Mouse (Mus musculus) spleen, embryonic (tissue): ENCODE data around the gene Olfr613.
"Not testable (repeated sequence)": the region's sequence is repeated elsewhere in the genome, so short reads cannot be mapped to it uniquely, and the experiment has no call there.

Source experiments
- CTCF ChIA-PET: fragments of 350-600 bp; sonication (Branson Sonifier 250); formaldehyde crosslinking; loops from one replicate; lab custom pipeline; 2022; lab: Charles Lee

The Olfr613 gene

DNA sequence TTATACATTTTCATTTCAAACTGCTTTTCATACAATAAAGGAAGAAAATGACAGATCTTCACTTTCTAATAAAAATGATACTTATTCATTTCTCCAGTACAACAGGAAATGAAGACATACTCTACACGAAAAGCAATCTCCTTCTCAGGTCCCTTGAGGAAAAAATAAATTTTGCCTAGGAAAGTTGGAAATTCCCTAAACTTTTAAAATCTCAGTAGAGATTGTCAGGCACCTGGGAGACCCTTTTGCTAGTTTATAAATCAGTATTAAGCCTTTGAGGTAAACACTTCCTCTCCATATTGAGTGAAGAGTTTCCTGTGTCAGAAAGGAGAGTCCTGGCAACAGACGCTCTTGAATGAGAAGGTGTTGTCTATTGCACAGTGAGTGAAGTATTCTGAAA lies at the start of gene Olfr613:
Gene Olfr613 (plus strand): TSS at position 301 of the 400 bp plus-strand sequence.
- CTCF ChIA-PET = no interaction called here

- CTCF ChIA-PET = no interaction called here
These were observed 35.9 kb upstream of the Olfr613 start, which contains the start of gene Olfr610 for GRCm38 (mm10) chr7:103512022-103512421. Gene Olfr610 (minus strand): TSS chr7:103512122.

DNA sequence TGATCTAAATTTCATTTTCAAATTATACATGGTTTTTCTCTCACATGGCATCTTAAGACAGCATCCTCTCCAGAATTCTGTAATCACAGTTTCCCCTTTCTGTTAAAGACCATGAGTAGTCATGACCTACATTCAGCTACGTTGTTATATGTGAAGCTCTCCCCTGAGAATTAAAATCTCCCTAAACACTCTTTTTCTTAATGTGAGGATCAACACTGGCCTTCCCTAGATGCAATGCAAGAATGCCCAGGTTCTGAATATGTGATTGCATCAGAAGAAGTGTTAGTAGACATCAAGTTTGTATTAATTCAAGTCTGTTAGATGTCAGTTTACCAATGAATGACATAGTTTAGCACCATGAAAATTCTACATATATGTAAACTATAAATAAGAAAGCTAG lies 27.1 kb upstream of the Olfr613 start, which contains the start of gene Olfr611:
Gene Olfr611 (minus strand): TSS at position 101 of the 400 bp plus-strand sequence.
- CTCF ChIA-PET = not testable (repeated sequence)

DNA sequence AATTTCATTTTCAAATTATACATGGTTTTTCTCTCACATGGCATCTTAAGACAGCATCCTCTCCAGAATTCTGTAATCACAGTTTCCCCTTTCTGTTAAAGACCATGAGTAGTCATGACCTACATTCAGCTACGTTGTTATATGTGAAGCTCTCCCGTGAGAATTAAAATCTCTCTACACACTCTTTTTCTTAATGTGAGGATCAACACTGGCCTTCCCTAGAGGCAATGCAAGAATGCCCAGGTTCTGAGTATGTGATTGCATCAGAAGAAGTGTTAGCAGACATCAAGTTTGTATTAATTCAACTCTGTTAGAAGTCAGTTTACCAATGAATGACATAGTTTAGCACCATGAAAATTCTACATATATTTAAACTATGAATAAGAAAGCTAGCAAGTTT lies 5.3 kb upstream of the Olfr613 start, which contains the start of gene Olfr612:
Gene Olfr612 (minus strand): TSS at position 101 of the 400 bp plus-strand sequence.
- CTCF ChIA-PET = not testable (repeated sequence)

DNA sequence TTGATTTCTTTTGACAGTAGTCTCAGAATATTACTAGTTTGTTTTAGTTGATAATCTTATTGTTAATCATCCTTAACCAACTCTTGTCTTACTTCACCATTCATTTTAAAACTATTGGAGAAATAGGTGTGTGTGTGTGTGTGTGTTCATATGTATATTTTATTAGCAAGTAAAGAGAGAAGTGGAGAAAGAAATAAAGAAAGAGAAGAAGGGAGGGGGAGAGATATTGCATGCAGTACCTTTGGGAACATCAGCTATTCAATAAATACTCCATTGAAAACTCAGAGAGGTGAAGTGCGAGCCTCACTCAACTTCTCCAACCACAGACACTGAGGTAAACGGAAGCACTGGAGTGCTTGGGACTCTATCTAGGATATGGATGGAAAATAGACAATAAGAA lies 7.9 kb downstream of the Olfr613 start, which contains the start of gene Olfr615:
Gene Olfr615 (plus strand): TSS at position 301 of the 400 bp plus-strand sequence.
- CTCF ChIA-PET = no interaction called here

GRCm38 (mm10) chr7:103569043-103569442 lies 21.2 kb downstream of the Olfr613 start, which contains the start of gene Olfr616:
Gene Olfr616 (minus strand): TSS chr7:103569143.
- CTCF ChIA-PET = no interaction called here

DNA sequence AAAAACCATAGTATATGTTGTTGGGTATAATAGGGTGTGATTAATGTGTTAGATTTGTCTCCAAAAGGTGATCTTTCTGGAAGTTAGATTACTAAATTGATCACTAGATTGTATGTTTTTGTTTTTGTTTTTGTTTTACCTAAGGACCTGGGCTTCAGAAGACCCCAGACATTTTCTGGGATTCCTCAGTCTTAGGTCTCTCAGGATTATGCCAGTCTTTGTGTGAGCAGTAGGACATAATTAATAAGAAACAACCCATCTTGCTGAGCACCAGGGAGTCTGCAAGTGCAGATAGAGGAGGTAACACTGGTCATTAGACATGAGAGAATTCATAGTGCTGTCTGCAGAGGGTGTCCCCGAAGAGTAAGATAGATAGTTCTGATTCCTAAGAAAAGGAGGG lies 24.9 kb downstream of the Olfr613 start, which contains the start of gene Olfr617:
Gene Olfr617 (plus strand): TSS at position 301 of the 400 bp plus-strand sequence.
- CTCF ChIA-PET = no interaction called here

- CTCF ChIA-PET = no interaction called here
These were observed 41.9 kb downstream of the Olfr613 start, which contains the start of gene Olfr618 for GRCm38 (mm10) chr7:103589803-103590202. Gene Olfr618 (plus strand): TSS chr7:103590103.

GRCm38 (mm10) chr7:103600275-103600674 lies 52.4 kb downstream of the Olfr613 start, which contains the start of gene Olfr619:
Gene Olfr619 (plus strand): TSS chr7:103600575.
- CTCF ChIA-PET = no interaction called here
